In genomic region chr1:54193191-54193770, GRCm38 (mm10) we compare ENCODE assay signal across 9 mouse cellular contexts. TPM values are rescaled to one million over a fixed set of nuclear protein-coding genes. Genes with fewer than 3 reads are reported as not detected.
DNase-seq lines count a peak whose midpoint lies in the region; ATAC-seq and TF ChIP-seq lines count a peak whose summit lies in the region.
"Had no signal": no experiment of that assay in that cellular context is flagged by ENCODE, and none has a peak within 500 bp of the region (broad histone marks: within the 10 kb centered on the region; RNA-seq: fewer than 3 reads in every experiment).

No protein-coding gene starts in this region.

- TF ChIP-seq CTCF in brain, embryonic 14.5 days (IDR thresholded peaks at IDR 0.05; ENCODE audit: borderline replicate concordance, extremely low read depth, insufficient read depth, insufficient read length) = no peak

- H3K4me3 ChIP-seq in forebrain, embryonic 13.5 days = no peak overlapping the region
- no peak overlapping the region for H3K4me3 ChIP-seq in forebrain, embryonic 10.5 days
- H3K4me3 ChIP-seq in embryonic facial prominence, embryonic 15.5 days (replicated peaks) = peak overlapping the region; percentile 23
- no peak overlapping the region for H3K4me3 ChIP-seq in midbrain, embryonic 12.5 days

- no peak overlapping the region for H3K27ac ChIP-seq in forebrain, embryonic 13.5 days
- no peak overlapping the region for H3K27ac ChIP-seq in forebrain, embryonic 10.5 days
- H3K27ac ChIP-seq in embryonic facial prominence, embryonic 15.5 days (replicated peaks) = no peak overlapping the region
- no peak overlapping the region for H3K27ac ChIP-seq in midbrain, embryonic 12.5 days (replicated peaks)

- peaks cover 17% of the 10 kb centered on the region; the same call in 1 of the 2 replicates for H3K27me3 ChIP-seq in forebrain, embryonic 13.5 days
- peaks cover 53% of the 10 kb centered on the region for H3K27me3 ChIP-seq in forebrain, embryonic 10.5 days (ENCODE audit: poor library complexity, severe bottlenecking)
- no peaks in the 10 kb centered on the region for H3K27me3 ChIP-seq in embryonic facial prominence, embryonic 15.5 days
- H3K27me3 ChIP-seq in midbrain, embryonic 12.5 days = peaks cover 19% of the 10 kb centered on the region

- 33% methylated on average over 7 of the region's 7 CpGs for WGBS in forebrain, embryonic 13.5 days
- 47% methylated on average over 7 of the region's 7 CpGs for WGBS in forebrain, embryonic 10.5 days
- WGBS in embryonic facial prominence, embryonic 15.5 days = 39% methylated on average over 7 of the region's 7 CpGs
- 31% methylated on average over 7 of the region's 7 CpGs for WGBS in midbrain, embryonic 12.5 days

- no peak for DNase-seq in forebrain, embryonic 10.5 days (ENCODE audit: extremely low spot score, low spot score)
- peak; percentile 44 for DNase-seq in brain, embryonic 14.5 days (ENCODE audit: low read depth)
- DNase-seq in spleen, postnatal 4 days (ENCODE audit: low spot score in 2 of 2) = no peak
- no peak for DNase-seq in lung, postnatal 14 days
- no peak for DNase-seq in urinary bladder, postnatal 36 days (ENCODE audit: low spot score in 2 of 2)
- DNase-seq: spleen, adult 18-20 months had no signal

- TF ChIP-seq POLR2A in brain, embryonic 14.5 days (IDR thresholded peaks at IDR 0.05; ENCODE audit: borderline replicate concordance, extremely low read depth, insufficient read depth, insufficient read length, poor library complexity, severe bottlenecking) = no peak

- 0 out of 2 replicates have a peak overlapping the region, but pooled peaks have one; percentile 24 for H3K4me2 ChIP-seq in forebrain, embryonic 13.5 days
- H3K4me2 ChIP-seq in embryonic facial prominence, embryonic 15.5 days (replicated peaks) = peak overlapping the region; percentile 22
- peak overlapping the region; percentile 72 for H3K4me2 ChIP-seq in midbrain, embryonic 12.5 days (replicated peaks)

- H3K9me3 ChIP-seq in forebrain, embryonic 13.5 days (replicated peaks) = no peaks in the 10 kb centered on the region
- H3K9me3 ChIP-seq in forebrain, embryonic 10.5 days = no peaks in the 10 kb centered on the region
- no peaks in the 10 kb centered on the region for H3K9me3 ChIP-seq in embryonic facial prominence, embryonic 15.5 days (replicated peaks)
- no peaks in the 10 kb centered on the region for H3K9me3 ChIP-seq in midbrain, embryonic 12.5 days

- H3K36me3 ChIP-seq in forebrain, embryonic 13.5 days (ENCODE audit: poor library complexity, severe bottlenecking) = no peaks in the 10 kb centered on the region
- H3K36me3 ChIP-seq in forebrain, embryonic 10.5 days (replicated peaks) = no peaks in the 10 kb centered on the region
- no peaks in the 10 kb centered on the region for H3K36me3 ChIP-seq in embryonic facial prominence, embryonic 15.5 days
- H3K36me3 ChIP-seq in midbrain, embryonic 12.5 days = no peaks in the 10 kb centered on the region

- no peak overlapping the region for H3K9ac ChIP-seq in forebrain, embryonic 13.5 days
- H3K9ac ChIP-seq in embryonic facial prominence, embryonic 15.5 days = no peak overlapping the region
- H3K9ac ChIP-seq in midbrain, embryonic 12.5 days (replicated peaks) = no peak overlapping the region

- no peak for ATAC-seq in forebrain, embryonic 13.5 days
- no peak for ATAC-seq in embryonic facial prominence, embryonic 15.5 days (ENCODE audit: insufficient number of reproducible peaks, low FRiP score, low TSS enrichment, low read depth)
- no peak for ATAC-seq in midbrain, embryonic 12.5 days (ENCODE audit: low FRiP score, low read depth)

- H3K4me1 ChIP-seq in forebrain, embryonic 13.5 days = 0 out of 2 replicates have a peak, but pooled peaks cover 4% of the 10 kb centered on the region
- H3K4me1 ChIP-seq in forebrain, embryonic 10.5 days = peaks cover 11% of the 10 kb centered on the region
- H3K4me1 ChIP-seq in embryonic facial prominence, embryonic 15.5 days = peaks cover 7% of the 10 kb centered on the region; the same call in 1 of the 2 replicates
- H3K4me1 ChIP-seq in midbrain, embryonic 12.5 days = no peaks in the 10 kb centered on the region

RNA-seq across cellular contexts. Expression of gene Hecw2, which starts 1.7 kb away (rescaled TPM):
- polyA plus RNA-seq in forebrain, embryonic 13.5 days (2015; fragmentation: Nextera tagmentation; extraction: Ambion mirVana) = 2.5 and 2.6 TPM in 2 replicates
- 2.6 and 3.2 TPM in 2 replicates for polyA plus RNA-seq in forebrain, embryonic 10.5 days (2016; fragmentation: Nextera tagmentation; extraction: Ambion mirVana)
- 2.3 and 4.7 TPM in 2 replicates for polyA plus RNA-seq in brain, embryonic 14.5 days (2012; rRNA removed)
- polyA plus RNA-seq in embryonic facial prominence, embryonic 15.5 days (2015; fragmentation: Nextera tagmentation; extraction: Ambion mirVana) = 6.0 and 6.8 TPM in 2 replicates
- polyA plus RNA-seq in midbrain, embryonic 12.5 days (2016; fragmentation: Nextera tagmentation; extraction: Ambion mirVana) = 4.8 and 5.5 TPM in 2 replicates

RNA-seq across cellular contexts. Expression of gene Ccdc150, which starts 57.2 kb away (rescaled TPM):
- polyA plus RNA-seq in forebrain, embryonic 13.5 days (2015; fragmentation: Nextera tagmentation; extraction: Ambion mirVana) = 0.17 and 0.35 TPM in 2 replicates
- polyA plus RNA-seq in forebrain, embryonic 10.5 days (2016; fragmentation: Nextera tagmentation; extraction: Ambion mirVana) = 1.1 and 1.2 TPM in 2 replicates
- 0.16 and 0.36 TPM in 2 replicates for polyA plus RNA-seq in brain, embryonic 14.5 days (2012; rRNA removed)
- polyA plus RNA-seq in embryonic facial prominence, embryonic 15.5 days (2015; fragmentation: Nextera tagmentation; extraction: Ambion mirVana) = 0.16 and 0.47 TPM in 2 replicates
- polyA plus RNA-seq in midbrain, embryonic 12.5 days (2016; fragmentation: Nextera tagmentation; extraction: Ambion mirVana) = 0.40 and 0.63 TPM in 2 replicates

Comparison
In these comparisons a context has a peak if more than half of its experiments do, and no peak if none do; other contexts are left out.
1. H3K4me2 ChIP-seq: peak in every context shown above with its lines; median percentile 72 in midbrain, embryonic 12.5 days; 24 in forebrain, embryonic 13.5 days; 22 in embryonic facial prominence, embryonic 15.5 days.